ENCODE assay signal across 29 mouse cellular contexts in the genomic region with DNA sequence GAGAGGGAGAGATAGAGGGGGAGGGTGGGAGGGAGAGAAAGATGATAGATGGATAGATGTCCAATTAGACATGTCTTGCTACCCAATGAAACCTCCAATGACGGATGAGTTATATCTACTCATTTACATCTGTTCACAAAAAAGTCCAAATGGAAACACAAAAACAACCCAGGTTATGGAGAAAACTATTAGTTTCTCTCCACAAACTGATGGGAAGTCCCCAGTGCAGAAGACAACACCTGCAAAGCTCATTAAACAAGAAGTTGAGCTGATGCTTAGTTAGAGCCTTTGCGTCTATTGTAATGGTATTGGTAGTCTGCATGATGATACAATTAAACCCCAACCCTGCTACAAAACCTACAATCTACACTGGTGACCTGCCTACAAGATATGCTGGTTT.
"Had no signal": no experiment of that assay in that cellular context is flagged by ENCODE, and none has a peak within 500 bp of the region (broad histone marks: within the 10 kb centered on the region; RNA-seq: fewer than 3 reads in every experiment).

No protein-coding gene starts in this region.

- H3K4me1 ChIP-seq: limb, embryonic 10.5 days; limb, embryonic 12.5 days; limb, embryonic 13.5 days; limb, embryonic 15.5 days; liver, embryonic 12.5 days; liver, embryonic 13.5 days; liver, embryonic 15.5 days; lung, embryonic 15.5 days; megakaryocyte, embryonic 14.5 days; midbrain, embryonic 10.5 days; midbrain, embryonic 12.5 days; midbrain, embryonic 13.5 days; midbrain, embryonic 15.5 days had no signal

- H3K27me3 ChIP-seq: limb, embryonic 12.5 days; limb, embryonic 13.5 days; limb, embryonic 15.5 days; liver, embryonic 12.5 days; liver, embryonic 13.5 days; liver, embryonic 15.5 days; lung, embryonic 15.5 days; megakaryocyte, embryonic 14.5 days; midbrain, embryonic 12.5 days; midbrain, embryonic 13.5 days; midbrain, embryonic 15.5 days had no signal

- DNase-seq: left cerebral cortex, postnatal 4 days; liver; liver, embryonic 13.5 days; liver, postnatal 0 days; lung, adult 18-20 months; lung, adult 2 months; lung, embryonic 14.5 days; lung, postnatal 10 days; lung, postnatal 14 days; lung, postnatal 36 days; lung, postnatal 4 days; midbrain, embryonic 14.5 days had no signal

- H3K4me3 ChIP-seq: limb, embryonic 10.5 days; limb, embryonic 12.5 days; limb, embryonic 13.5 days; limb, embryonic 15.5 days; liver, embryonic 12.5 days; liver, embryonic 13.5 days; liver, embryonic 15.5 days; lung, embryonic 15.5 days; megakaryocyte, embryonic 14.5 days; midbrain, embryonic 10.5 days; midbrain, embryonic 12.5 days; midbrain, embryonic 13.5 days; midbrain, embryonic 15.5 days; myocyte had no signal

- H3K36me3 ChIP-seq: limb, embryonic 10.5 days; limb, embryonic 12.5 days; limb, embryonic 13.5 days; limb, embryonic 15.5 days; liver, embryonic 12.5 days; liver, embryonic 13.5 days; liver, embryonic 15.5 days; lung, embryonic 15.5 days; midbrain, embryonic 10.5 days; midbrain, embryonic 12.5 days; midbrain, embryonic 13.5 days; midbrain, embryonic 15.5 days had no signal

- H3K9me3 ChIP-seq: limb, embryonic 10.5 days; limb, embryonic 12.5 days; limb, embryonic 13.5 days; limb, embryonic 15.5 days; liver, embryonic 12.5 days; liver, embryonic 13.5 days; liver, embryonic 15.5 days; lung, embryonic 15.5 days; midbrain, embryonic 10.5 days; midbrain, embryonic 12.5 days; midbrain, embryonic 13.5 days; midbrain, embryonic 15.5 days had no signal

- H3K4me2 ChIP-seq: limb, embryonic 12.5 days; limb, embryonic 13.5 days; limb, embryonic 15.5 days; liver, embryonic 11.5 days; liver, embryonic 12.5 days; liver, embryonic 13.5 days; liver, embryonic 15.5 days; lung, embryonic 14.5 days; lung, embryonic 15.5 days; midbrain, embryonic 11.5 days; midbrain, embryonic 12.5 days; midbrain, embryonic 13.5 days; midbrain, embryonic 15.5 days had no signal

- H3K27ac ChIP-seq: limb, embryonic 10.5 days; limb, embryonic 12.5 days; limb, embryonic 13.5 days; limb, embryonic 15.5 days; liver, embryonic 12.5 days; liver, embryonic 13.5 days; liver, embryonic 14.5 days; liver, embryonic 15.5 days; lung, embryonic 15.5 days; macrophage; midbrain, embryonic 10.5 days; midbrain, embryonic 12.5 days; midbrain, embryonic 13.5 days; midbrain, embryonic 15.5 days had no signal

- H3K9ac ChIP-seq: limb, embryonic 12.5 days; limb, embryonic 13.5 days; limb, embryonic 15.5 days; liver, embryonic 12.5 days; liver, embryonic 13.5 days; liver, embryonic 14.5 days; liver, embryonic 15.5 days; liver, postnatal 0 days; lung, embryonic 14.5 days; lung, embryonic 15.5 days; midbrain, embryonic 12.5 days; midbrain, embryonic 13.5 days; midbrain, embryonic 15.5 days had no signal
